Mouse (Mus musculus) G1E (cell line): Measurements from ENCODE around the gene Slc37a3. TPM values are rescaled to one million over a fixed set of nuclear protein-coding genes. Genes with fewer than 3 reads are reported as not detected.

Experiments
- ATAC-seq: 2 replicates; pipeline ENCODE4 v1.8.0; 2016; ENCODE audit warnings: mild to moderate bottlenecking; ENCODE audit not compliant: insufficient number of reproducible peaks, poor library complexity, low FRiP score, severe bottlenecking; ENCODE audit errors: extremely low read depth
- DNase-seq: peaks from one replicate; pipeline ENCODE4 v3.0.0; 2012; ENCODE audit warnings: low spot score
- H3K27me3 ChIP-seq: 2 replicates; pipeline ENCODE4 v1.6.1; 2012; ENCODE audit warnings: mild to moderate bottlenecking, low read length, inconsistent platforms; ENCODE audit not compliant: insufficient read depth
- H3K36me3 ChIP-seq: replicated peaks from 2 replicates; pipeline ENCODE3; 2012; ENCODE audit warnings: mild to moderate bottlenecking, inconsistent platforms
- H3K4me1 ChIP-seq: 2 replicates; pipeline ENCODE4 v1.6.1; 2012; ENCODE audit warnings: low read depth, low read length, inconsistent platforms, mixed read lengths; ENCODE audit not compliant: insufficient read depth
- H3K4me3 ChIP-seq: 2 replicates; pipeline ENCODE4 v1.5.1; 2012; ENCODE audit warnings: low read depth, mild to moderate bottlenecking, inconsistent platforms, low read length, moderate library complexity, mixed read lengths
- H3K9me3 ChIP-seq: replicated peaks from 2 replicates; pipeline ENCODE4 v1.6.1; 2012; ENCODE audit warnings: inconsistent platforms
- CTCF ChIP-seq: IDR thresholded peaks from 2 replicates; pipeline ENCODE4 v1.5.1; 2012; ENCODE audit warnings: low read depth, low read length, inconsistent platforms, mixed read lengths
- GATA1 ChIP-seq: IDR thresholded peaks from 2 replicates; pipeline ENCODE4 v1.6.1; 2012; ENCODE audit warnings: borderline replicate concordance, low read length, inconsistent platforms, mixed read lengths
- GATA2 ChIP-seq: IDR thresholded peaks from 2 replicates; pipeline ENCODE4 v1.6.1; 2012; ENCODE audit warnings: low read depth, low read length, inconsistent platforms, borderline replicate concordance
- POLR2AphosphoS5 ChIP-seq: IDR thresholded peaks from 2 replicates; pipeline ENCODE4 v1.6.1; 2012; ENCODE audit warnings: low read depth, low read length, inconsistent platforms; ENCODE audit not compliant: insufficient replicate concordance
- TAL1 ChIP-seq: conservative IDR thresholded peaks from 2 replicates; pipeline ENCODE4 v1.6.1; 2012; ENCODE audit warnings: low read depth, low read length, inconsistent platforms, mixed read lengths
- polyA plus RNA-seq: library from polyadenylated mRNA; stranded (reverse); fragments of >175 nt; gene quantifications from 2 replicates; pipeline ENCODE4 v1.2.3, GENCODE M21; 2012
- total RNA-seq, 2 experiments: library from RNA; stranded (forward) in 1 of 2; stranded (reverse) in 1 of 2; fragments of 200-1000 nt in 1 of 2; fragments of >200 nt in 1 of 2; fragmentation: Nextera tagmentation in 1 of 2; gene quantifications; 2 replicates each; pipeline ENCODE4 v1.2.3; 2014 to 2017

Slc37a3 gene
- total and polyA plus RNA-seq, 3 experiments = 2.1 to 22.4 (median 18.0) TPM

DNA sequence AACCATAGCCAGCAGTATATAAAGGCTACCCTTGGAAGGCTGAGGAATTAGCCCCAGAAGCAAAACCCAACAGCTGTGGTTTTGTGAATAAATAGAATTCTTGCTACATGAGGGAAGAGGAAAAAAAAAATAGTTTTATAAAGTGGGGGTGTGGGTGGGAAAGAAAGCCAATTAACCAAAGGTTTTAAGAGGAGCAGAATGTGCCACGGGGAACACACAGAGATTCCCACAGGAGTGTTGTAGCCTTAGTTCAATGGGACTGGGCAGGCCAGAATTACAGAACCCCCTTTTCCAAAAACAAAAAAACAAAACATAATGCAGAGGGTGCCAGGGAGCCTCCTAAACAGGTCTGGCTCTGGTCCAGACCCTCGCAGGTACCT lies 58.9 kb downstream of the Slc37a3 start:
- peaks cover 3% of the 10 kb centered on the region; the same call in 1 of the 2 replicates for H3K27me3 ChIP-seq
- TF ChIP-seq GATA2 (no peak), GATA1 (no peak), TAL1 (no peak), POLR2AphosphoS5 (no peak), CTCF (no peak)
- no peak for DNase-seq
- H3K9me3 ChIP-seq = no peaks in the 10 kb centered on the region
- no peaks in the 10 kb centered on the region for H3K4me1 ChIP-seq
- H3K4me3 ChIP-seq = no peak overlapping the region
- no peak for ATAC-seq
- no peaks in the 10 kb centered on the region for H3K36me3 ChIP-seq

DNA sequence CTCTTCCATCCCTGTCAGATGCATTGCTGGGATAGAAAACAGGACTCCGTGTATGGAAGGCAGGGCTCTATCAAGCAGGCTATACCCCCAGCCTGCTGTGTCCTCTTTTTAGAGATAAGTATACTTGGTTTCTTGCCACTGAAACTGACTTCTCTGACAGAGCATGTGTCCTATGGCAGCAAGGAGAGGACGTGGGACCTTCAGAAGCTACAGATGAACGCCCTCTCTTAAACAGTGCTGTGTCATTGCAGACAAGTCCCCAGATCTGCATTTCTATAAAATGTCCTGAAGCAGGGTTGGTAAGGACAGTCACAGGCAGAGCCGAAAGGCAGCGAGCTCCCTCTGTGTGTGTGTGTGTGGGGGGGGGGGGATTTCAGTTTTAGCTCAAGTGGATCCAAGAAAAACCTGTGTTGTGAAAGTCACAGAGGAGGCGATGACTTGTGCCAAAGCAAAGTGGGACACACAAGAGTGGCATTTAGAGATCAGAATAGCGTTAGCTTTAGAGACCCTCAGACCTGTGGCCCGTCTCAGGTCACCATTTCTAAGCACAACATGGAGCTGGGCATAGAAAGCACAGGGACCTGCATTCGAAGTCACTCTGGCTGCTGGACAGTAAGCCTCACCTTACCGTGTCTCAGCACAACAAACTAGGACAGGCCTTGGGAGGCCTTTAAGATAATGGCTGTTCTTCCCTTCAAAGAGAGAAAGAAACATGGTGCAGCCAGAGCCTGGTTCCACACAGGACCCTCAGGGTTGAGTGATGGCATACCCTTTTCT lies 59.4 kb downstream of the Slc37a3 start:
- no peak for TF ChIP-seq GATA1
- no peak for TF ChIP-seq CTCF
- no peak for TF ChIP-seq POLR2AphosphoS5
- TF ChIP-seq TAL1 = no peak
- TF ChIP-seq GATA2 = no peak
- Histone ChIP-seq H3K27me3 (peaks cover 3% of the 10 kb centered on the region; the same call in 1 of the 2 replicates), H3K4me3 (no peak overlapping the region), H3K9me3 (no peaks in the 10 kb centered on the region), H3K4me1 (no peaks in the 10 kb centered on the region), H3K36me3 (no peaks in the 10 kb centered on the region)
- ATAC-seq (no peak), DNase-seq (no peak)

DNA sequence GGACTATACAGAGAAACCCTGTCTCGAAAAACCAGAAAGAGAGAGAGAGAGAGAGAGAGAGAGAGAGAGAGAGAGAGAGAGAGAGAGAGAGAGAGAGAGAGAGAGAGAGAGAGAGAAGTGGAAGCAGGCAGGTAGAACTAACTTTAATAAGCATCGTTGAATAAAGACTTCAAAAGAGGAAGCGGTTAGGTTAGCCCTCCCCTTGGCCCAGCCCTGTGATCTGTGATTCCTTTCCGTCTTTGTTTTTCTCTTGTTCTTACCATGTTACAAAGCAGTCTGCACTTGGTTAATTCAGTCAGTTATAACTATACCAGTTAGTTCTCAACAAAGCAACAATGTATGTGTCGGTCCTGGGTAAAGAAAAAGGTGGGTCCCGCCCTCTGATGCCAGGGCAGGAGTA lies 61.4 kb downstream of the Slc37a3 start:
- ATAC-seq (no peak), DNase-seq (no peak)
- Histone ChIP-seq H3K4me3 (no peak overlapping the region), H3K36me3 (no peaks in the 10 kb centered on the region), H3K27me3 (peaks cover 7% of the 10 kb centered on the region), H3K4me1 (no peaks in the 10 kb centered on the region), H3K9me3 (no peaks in the 10 kb centered on the region)
- no peak for TF ChIP-seq GATA1
- no peak for TF ChIP-seq GATA2
- no peak for TF ChIP-seq POLR2AphosphoS5
- no peak for TF ChIP-seq TAL1
- TF ChIP-seq CTCF = no peak

DNA sequence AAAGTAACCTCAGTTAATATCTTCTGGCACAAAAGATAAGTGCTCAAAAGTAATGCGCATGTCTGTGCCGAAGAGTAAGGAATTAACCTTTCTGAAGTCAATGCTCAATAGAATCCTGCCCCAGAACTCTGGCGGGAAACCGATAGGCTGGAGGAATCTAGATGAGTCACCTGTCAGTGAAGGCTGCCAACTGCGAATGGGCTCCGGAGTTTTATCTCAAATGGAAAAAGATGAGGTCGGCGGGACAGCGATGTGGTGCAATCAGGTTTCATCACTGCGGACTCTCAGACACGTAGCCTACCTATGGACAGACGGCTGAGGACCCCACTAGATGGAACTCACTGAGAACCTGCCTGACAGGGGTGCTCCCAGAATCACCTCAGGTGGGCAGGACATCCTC lies 63.0 kb downstream of the Slc37a3 start:
- no peak for ATAC-seq
- H3K4me3 ChIP-seq = no peak overlapping the region
- no peak for DNase-seq
- no peaks in the 10 kb centered on the region for H3K4me1 ChIP-seq
- no peaks in the 10 kb centered on the region for H3K36me3 ChIP-seq
- no peaks in the 10 kb centered on the region for H3K9me3 ChIP-seq
- TF ChIP-seq CTCF = no peak
- TF ChIP-seq POLR2AphosphoS5 = no peak
- TF ChIP-seq GATA2 = no peak
- TF ChIP-seq GATA1 = no peak
- TF ChIP-seq TAL1 = no peak
- peaks cover 7% of the 10 kb centered on the region for H3K27me3 ChIP-seq

DNA sequence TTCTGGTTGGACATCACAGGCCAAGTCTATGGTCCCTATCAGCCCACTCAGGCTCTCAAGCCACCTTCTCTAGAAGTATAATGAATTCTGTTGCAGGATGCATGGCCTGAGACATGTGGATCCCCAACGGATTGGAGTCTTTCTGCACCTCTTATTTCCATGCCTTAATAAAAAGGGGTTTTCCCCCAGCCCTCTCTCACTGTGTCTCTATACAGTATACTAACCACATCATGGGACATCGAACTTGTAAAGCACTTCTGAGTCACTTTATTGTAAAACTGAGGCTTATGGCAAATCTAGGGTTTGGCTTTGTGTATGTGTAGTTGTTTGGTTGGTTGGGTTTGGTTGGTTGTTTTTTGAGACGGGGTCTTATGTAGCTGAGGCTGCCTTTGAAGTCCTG lies 65.7 kb downstream of the Slc37a3 start:
- no peaks in the 10 kb centered on the region for H3K36me3 ChIP-seq
- H3K4me3 ChIP-seq = no peak overlapping the region
- DNase-seq = no peak
- no peaks in the 10 kb centered on the region for H3K9me3 ChIP-seq
- no peak for ATAC-seq
- H3K27me3 ChIP-seq = peaks cover 13% of the 10 kb centered on the region
- H3K4me1 ChIP-seq = no peaks in the 10 kb centered on the region
- TF ChIP-seq TAL1 = no peak
- TF ChIP-seq POLR2AphosphoS5 = no peak
- TF ChIP-seq GATA1 = no peak
- no peak for TF ChIP-seq GATA2
- no peak for TF ChIP-seq CTCF

DNA sequence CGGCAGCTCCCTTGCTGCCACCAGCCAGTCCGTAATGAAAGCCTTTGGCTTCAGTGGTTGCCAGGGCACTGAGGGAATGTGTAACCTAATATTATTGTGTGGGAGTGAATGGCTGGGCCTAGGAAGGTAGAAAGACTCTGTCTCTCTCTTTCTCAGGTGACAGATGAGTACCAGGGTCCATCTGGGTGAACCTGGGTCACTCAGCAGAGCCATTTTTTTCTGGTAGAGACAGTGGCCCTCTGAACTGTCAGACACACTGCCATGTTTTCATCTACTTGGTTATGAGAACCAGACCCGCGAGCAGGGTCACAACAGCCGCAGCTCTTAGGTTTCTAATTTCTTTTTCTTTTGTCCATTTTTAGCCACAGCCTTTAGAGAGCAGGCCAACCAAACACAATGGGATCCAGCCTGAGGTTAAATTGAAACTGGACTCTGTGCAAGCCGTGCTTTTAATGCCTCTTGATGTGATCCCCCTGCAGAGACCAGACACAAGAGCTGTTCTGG lies 73.1 kb downstream of the Slc37a3 start:
- H3K27me3 ChIP-seq = peaks cover 21% of the 10 kb centered on the region
- H3K4me1 ChIP-seq = no peaks in the 10 kb centered on the region; the same call in 1 of the 2 replicates
- no peaks in the 10 kb centered on the region for H3K9me3 ChIP-seq
- no peak overlapping the region for H3K4me3 ChIP-seq
- TF ChIP-seq GATA2 = no peak
- TF ChIP-seq CTCF = no peak
- no peak for TF ChIP-seq GATA1
- no peak for TF ChIP-seq TAL1
- TF ChIP-seq POLR2AphosphoS5 = no peak
- DNase-seq (no peak), ATAC-seq (no peak)
- no peaks in the 10 kb centered on the region for H3K36me3 ChIP-seq
